In genomic region chr12:102284618-102285159, GRCm38 (mm10) we compare ENCODE assay signal across 9 mouse cellular contexts. TPM values are rescaled to one million over a fixed set of nuclear protein-coding genes. Genes with fewer than 3 reads are reported as not detected.
DNase-seq lines count a peak whose midpoint lies in the region; ATAC-seq and TF ChIP-seq lines count a peak whose summit lies in the region.
"Had no signal": no experiment of that assay in that cellular context is flagged by ENCODE, and none has a peak within 500 bp of the region (broad histone marks: within the 10 kb centered on the region; RNA-seq: fewer than 3 reads in every experiment).

No protein-coding gene starts in this region.

- no peak for TF ChIP-seq CTCF in gastrocnemius, adult 2 months (IDR thresholded peaks at IDR 0.05)
- no peak for TF ChIP-seq CTCF in C2C12 (IDR thresholded peaks at IDR 0.05; ENCODE audit: control insufficient read depth, insufficient read depth, insufficient read length)

- intact Hi-C loops in gastrocnemius, adult 2 months (cut with DNase I) = no loop called here

- peak overlapping the region; percentile 99 for H3K4me2 ChIP-seq in hindbrain, embryonic 14.5 days (replicated peaks)
- H3K4me2 ChIP-seq in lung, embryonic 15.5 days = peak overlapping the region; percentile 95

- WGBS in hindbrain, embryonic 14.5 days = 50% methylated on average over 3 of the region's 3 CpGs
- WGBS in lung, embryonic 15.5 days = 29% methylated on average over 3 of the region's 3 CpGs

- H3K79me2 ChIP-seq in C2C12 (ENCODE audit: control insufficient read depth, insufficient read depth) = peaks cover 61% of the 10 kb centered on the region

- peak overlapping the region; percentile 92 for H3K27ac ChIP-seq in gastrocnemius, adult 2 months
- H3K27ac ChIP-seq in hindbrain, embryonic 14.5 days = no peak overlapping the region
- H3K27ac ChIP-seq in lung, embryonic 15.5 days = peak overlapping the region; percentile 90; the same call in 1 of the 2 replicates

- no peaks in the 10 kb centered on the region for H3K27me3 ChIP-seq in C2C12 (ENCODE audit: control insufficient read depth, insufficient read depth, insufficient read length)
- H3K27me3 ChIP-seq in hindbrain, embryonic 14.5 days (ENCODE audit: control insufficient read depth, insufficient read depth, low read length) = 0 out of 2 replicates have a peak, but pooled peaks cover 4% of the 10 kb centered on the region
- no peaks in the 10 kb centered on the region for H3K27me3 ChIP-seq in lung, embryonic 15.5 days

- peaks cover 27% of the 10 kb centered on the region for H3K4me1 ChIP-seq in hindbrain, embryonic 14.5 days (replicated peaks; ENCODE audit: control insufficient read depth, insufficient read depth, low read length)
- peaks cover 69% of the 10 kb centered on the region for H3K4me1 ChIP-seq in lung, embryonic 15.5 days

- no peaks in the 10 kb centered on the region for H3K36me3 ChIP-seq in C2C12 (ENCODE audit: control insufficient read depth, insufficient read depth)
- no peaks in the 10 kb centered on the region for H3K36me3 ChIP-seq in hindbrain, embryonic 14.5 days (replicated peaks; ENCODE audit: control insufficient read depth, insufficient read depth)
- no peaks in the 10 kb centered on the region for H3K36me3 ChIP-seq in lung, embryonic 15.5 days

- peaks cover 27% of the 10 kb centered on the region for H3K79me3 ChIP-seq in C2C12 (ENCODE audit: low read depth)

- H3K4me3 ChIP-seq in gastrocnemius, adult 2 months = peak overlapping the region; percentile 75
- peak overlapping the region; percentile 38 for H3K4me3 ChIP-seq in C2C12 (ENCODE audit: insufficient read depth, poor library complexity, severe bottlenecking)
- no peak overlapping the region for H3K4me3 ChIP-seq in hindbrain, embryonic 14.5 days (replicated peaks; ENCODE audit: low read length)
- peak overlapping the region; percentile 69 for H3K4me3 ChIP-seq in lung, embryonic 15.5 days

- ATAC-seq in hindbrain, embryonic 14.5 days (ENCODE audit: low FRiP score) = no peak
- ATAC-seq in lung, embryonic 15.5 days (ENCODE audit: borderline replicate concordance, extremely low read depth, low FRiP score, low TSS enrichment) = no peak

- no peak for DNase-seq in gastrocnemius, adult 2 months
- no peak for DNase-seq in gastrocnemius, postnatal 25 days
- no peak for DNase-seq in hindbrain, embryonic 14.5 days (ENCODE audit: low spot score)
- DNase-seq in left cerebral cortex, adult 8-10 months (ENCODE audit: low spot score in 2 of 2) = no peak
- no peak for DNase-seq in T-cell, adult 2 months (ENCODE audit: low spot score)
- no peak for DNase-seq in retina, postnatal 1 day
- DNase-seq: thymus, postnatal 36 days had no signal

- H3K9me3 ChIP-seq in hindbrain, embryonic 14.5 days (ENCODE audit: control insufficient read depth, low read length) = no peaks in the 10 kb centered on the region
- H3K9me3 ChIP-seq in lung, embryonic 15.5 days = no peaks in the 10 kb centered on the region

- no peak overlapping the region for H3K9ac ChIP-seq in hindbrain, embryonic 14.5 days
- H3K9ac ChIP-seq in lung, embryonic 15.5 days = peak overlapping the region; percentile 77

- peak overlapping the region; percentile 5 for H3ac ChIP-seq in C2C12 (ENCODE audit: control insufficient read depth, insufficient read length, low read depth)

TF ChIP-seq in C2C12, 6 proteins besides CTCF, POLR2A, EP300 and RAD21:
- TF ChIP-seq MYOD1 (IDR thresholded peaks at IDR 0.05; ENCODE audit: control insufficient read depth, insufficient read length, low read depth) = no peak
- no peak for TF ChIP-seq USF1 (IDR thresholded peaks at IDR 0.05; ENCODE audit: low read depth)
- TF ChIP-seq MYOG (IDR thresholded peaks at IDR 0.05; ENCODE audit: control insufficient read depth, extremely low read depth, insufficient read length) = no peak
- TF ChIP-seq CEBPB (IDR thresholded peaks at IDR 0.05; ENCODE audit: low read depth) = no peak
- TF ChIP-seq FOSL1 (IDR thresholded peaks at IDR 0.05; ENCODE audit: insufficient read depth, low read length, poor library complexity, severe bottlenecking) = no peak
- no peak for TF ChIP-seq MAX (IDR thresholded peaks at IDR 0.05)

RNA-seq across cellular contexts. Expression of gene Rin3, which starts 1.8 kb away (rescaled TPM):
- total RNA-seq in gastrocnemius, adult 2 months (2021) = 10 to 100 TPM in 1 of 2 experiments, 1 to 10 TPM in 1; 6.4 to 14.3 TPM
- total RNA-seq in gastrocnemius, postnatal 25 days (2021) = 1 to 10 TPM; 6.0 to 8.1 TPM
- 16.7 TPM for polyA plus RNA-seq in C2C12 (2012; fragmentation: generic; extraction: Trizol)
- polyA plus RNA-seq in hindbrain, embryonic 14.5 days (2014; fragmentation: Nextera tagmentation; extraction: Ambion mirVana) = 2.7 and 3.1 TPM in 2 replicates
- 12.7 and 14.2 TPM in 2 replicates for polyA plus RNA-seq in lung, embryonic 15.5 days (2015; fragmentation: Nextera tagmentation; extraction: Ambion mirVana)
- total RNA-seq in left cerebral cortex, adult 8-10 months (2022) = 1 to 10 TPM; 2.7 to 5.3 (median 4.9) TPM
